Mouse (Mus musculus): ENCODE results near the gene Clcf1.

GRCm38 (mm10) chr19:4218293-4218692 lies 4.3 kb downstream of the Clcf1 start:
- TF ChIP-seq CTCF (IDR thresholded peaks at IDR 0.05; ENCODE audit: borderline replicate concordance, insufficient read depth, low read depth, low read length), result no peak
- no peak for TF ChIP-seq POLR2A (IDR thresholded peaks at IDR 0.05; ENCODE audit: borderline replicate concordance, insufficient read depth, low read length)
